Mouse (Mus musculus) midbrain, embryonic 14.5 days (tissue): ENCODE results near the gene Prkca. TPM values are rescaled to one million over a fixed set of nuclear protein-coding genes. Genes with fewer than 3 reads are reported as not detected.
A peak's percentile ranks its signal among the peaks of the same experiment; 100 is the strongest.

ENCODE experiments used
- ATAC-seq: fragments of 200-750 bp; cut with Nextera tagmentation; 2 replicates; pipeline ENCODE4 v1.8.0; 2017; ENCODE audit warnings: moderate number of reproducible peaks, moderate library complexity; ENCODE audit not compliant: low FRiP score, low TSS enrichment
- DNase-seq: peaks from one replicate; pipeline ENCODE4 v3.0.0-alpha.2; 2015
- H3K27ac ChIP-seq: fragments of 300-500 bp; sonication (generic); replicated peaks from 2 replicates; pipeline ENCODE4 v1.5.1; 2014; ENCODE audit warnings: mild to moderate bottlenecking, low read depth, low read length, moderate library complexity
- H3K27me3 ChIP-seq: fragments of 300-500 bp; sonication (generic); 2 replicates; pipeline ENCODE4 v1.6.1; 2014; ENCODE audit warnings: low read length, control low read depth, mixed read lengths; ENCODE audit not compliant: control insufficient read depth, insufficient read depth
- H3K36me3 ChIP-seq: fragments of 300-500 bp; sonication (generic); 2 replicates; pipeline ENCODE4 v1.6.1; 2014; ENCODE audit warnings: low read length, control low read depth; ENCODE audit not compliant: control insufficient read depth, insufficient read depth
- H3K4me1 ChIP-seq: fragments of 300-500 bp; sonication (generic); 2 replicates; pipeline ENCODE4 v1.6.1; 2014; ENCODE audit warnings: mild to moderate bottlenecking, antibody characterized with exemption, low read length, control low read depth; ENCODE audit not compliant: control insufficient read depth, insufficient read depth
- H3K4me2 ChIP-seq: fragments of 300-500 bp; sonication (generic); 2 replicates; pipeline ENCODE4 v1.6.1; 2014; ENCODE audit warnings: mild to moderate bottlenecking, low read length, moderate library complexity
- H3K4me3 ChIP-seq: fragments of 300-500 bp; sonication (generic); replicated peaks from 2 replicates; pipeline ENCODE4 v1.5.1; 2014; ENCODE audit warnings: low read depth, low read length
- H3K9ac ChIP-seq: fragments of 300-500 bp; sonication (generic); replicated peaks from 2 replicates; pipeline ENCODE4 v1.6.1; 2014; ENCODE audit warnings: mild to moderate bottlenecking, low read length, moderate library complexity
- H3K9me3 ChIP-seq: fragments of 300-500 bp; sonication (generic); 2 replicates; pipeline ENCODE4 v1.6.1; 2016; ENCODE audit warnings: low read length, control low read depth, mixed read lengths; ENCODE audit not compliant: control insufficient read depth
- WGBS: fragments of 180-500 bp; shearing (Covaris S2); extraction: QIAGEN DNeasy Blood & Tissue Kit; methylation state at CpG from one replicate; pipeline ENCODE4 v1.1.7; 2014; 5-methylcytosine and 5-hydroxymethylcytosine counted together
- polyA plus RNA-seq: library from polyadenylated mRNA; unstranded; fragments of >200 nt; fragmentation: Nextera tagmentation; extraction: Ambion mirVana; gene quantifications from 2 replicates; pipeline ENCODE4 v1.2.1, GENCODE M21; 2014

Prkca gene
- polyA plus RNA-seq, 1 experiment from 2014 or later: 7.6 TPM

- Histone ChIP-seq H3K27ac (no peak overlapping the region), H3K27me3 (no peaks in the 10 kb centered on the region), H3K36me3 (no peaks in the 10 kb centered on the region), H3K9ac (no peak overlapping the region), H3K4me2 (no peak overlapping the region), H3K9me3 (no peaks in the 10 kb centered on the region), H3K4me1 (peaks cover 8% of the 10 kb centered on the region; the same call in 1 of the 2 replicates), H3K4me3 (no peak overlapping the region)
- ATAC-seq (no peak), DNase-seq (no peak)
- WGBS: 87% methylated on average over 11 of the region's 11 CpGs
These were observed 129.1 kb downstream of the Prkca start for GRCm38 (mm10) chr11:108214521-108215223.

- H3K27me3 ChIP-seq: no peaks in the 10 kb centered on the region
- no peaks in the 10 kb centered on the region for H3K9me3 ChIP-seq
- no peak overlapping the region for H3K9ac ChIP-seq
- no peak for DNase-seq
- no peak overlapping the region for H3K4me2 ChIP-seq
- no peak overlapping the region for H3K27ac ChIP-seq
- 95% methylated on average over 10 of the region's 10 CpGs for WGBS
- H3K4me3 ChIP-seq: no peak overlapping the region
- ATAC-seq: no peak
- peaks cover 8% of the 10 kb centered on the region; the same call in 1 of the 2 replicates for H3K4me1 ChIP-seq
- H3K36me3 ChIP-seq: no peaks in the 10 kb centered on the region
These were observed 129.9 kb downstream of the Prkca start for GRCm38 (mm10) chr11:108213783-108214182.

GRCm38 (mm10) chr11:108212638-108213037, 131.1 kb downstream of the Prkca start:
- DNase-seq (no peak), ATAC-seq (no peak)
- Histone ChIP-seq H3K9me3 (no peaks in the 10 kb centered on the region), H3K4me1 (peaks cover 8% of the 10 kb centered on the region; the same call in 1 of the 2 replicates), H3K27me3 (no peaks in the 10 kb centered on the region), H3K27ac (no peak overlapping the region), H3K4me2 (no peak overlapping the region), H3K9ac (no peak overlapping the region), H3K4me3 (no peak overlapping the region), H3K36me3 (no peaks in the 10 kb centered on the region)
- 89% methylated on average over 5 of the region's 5 CpGs for WGBS

- WGBS: 95% methylated on average over 6 of the region's 6 CpGs
These were observed 131.7 kb downstream of the Prkca start for GRCm38 (mm10) chr11:108212030-108212429.

GRCm38 (mm10) chr11:108210749-108211148, 133.0 kb downstream of the Prkca start:
- no peak for DNase-seq
- no peaks in the 10 kb centered on the region for H3K9me3 ChIP-seq
- no peak overlapping the region for H3K4me3 ChIP-seq
- WGBS: 89% methylated on average over 7 of the region's 7 CpGs
- H3K4me2 ChIP-seq: no peak overlapping the region
- H3K27ac ChIP-seq: no peak overlapping the region
- peaks cover 4% of the 10 kb centered on the region; the same call in 1 of the 2 replicates for H3K4me1 ChIP-seq
- ATAC-seq: no peak
- no peaks in the 10 kb centered on the region for H3K27me3 ChIP-seq
- no peaks in the 10 kb centered on the region for H3K36me3 ChIP-seq
- H3K9ac ChIP-seq: no peak overlapping the region

More at GRCm38 (mm10) chr11:108212030-108212429, 131.7 kb downstream of the Prkca start:
- Histone ChIP-seq H3K4me1 (peaks cover 8% of the 10 kb centered on the region; the same call in 1 of the 2 replicates), H3K27ac (no peak overlapping the region), H3K9me3 (no peaks in the 10 kb centered on the region), H3K4me3 (no peak overlapping the region), H3K36me3 (no peaks in the 10 kb centered on the region), H3K27me3 (no peaks in the 10 kb centered on the region), H3K4me2 (no peak overlapping the region), H3K9ac (no peak overlapping the region)
- DNase-seq (no peak), ATAC-seq (no peak)

GRCm38 (mm10) chr11:108206602-108207001, 137.1 kb downstream of the Prkca start:
- peaks cover 24% of the 10 kb centered on the region for H3K4me1 ChIP-seq
- H3K36me3 ChIP-seq: no peaks in the 10 kb centered on the region
- no peaks in the 10 kb centered on the region for H3K27me3 ChIP-seq
- H3K4me2 ChIP-seq: no peak overlapping the region
- ATAC-seq (no peak), DNase-seq (no peak)
- H3K4me3 ChIP-seq: no peak overlapping the region
- 96% methylated on average over 2 of the region's 2 CpGs for WGBS
- no peak overlapping the region for H3K27ac ChIP-seq
- H3K9me3 ChIP-seq: no peaks in the 10 kb centered on the region
- H3K9ac ChIP-seq: no peak overlapping the region

- Histone ChIP-seq H3K27me3 (no peaks in the 10 kb centered on the region), H3K4me3 (no peak overlapping the region), H3K9ac (no peak overlapping the region), H3K36me3 (no peaks in the 10 kb centered on the region), H3K4me2 (no peak overlapping the region), H3K27ac (no peak overlapping the region), H3K9me3 (no peaks in the 10 kb centered on the region), H3K4me1 (peaks cover 29% of the 10 kb centered on the region)
- peak; percentile 48 for DNase-seq
- 9% methylated on average over 5 of the region's 5 CpGs for WGBS
- peak; percentile 27; the same call in 1 of the 2 replicates for ATAC-seq
These were observed 138.9 kb downstream of the Prkca start for GRCm38 (mm10) chr11:108204895-108205248.

- DNase-seq (peak; percentile 64), ATAC-seq (no peak)
- no peak overlapping the region for H3K4me3 ChIP-seq
- H3K36me3 ChIP-seq: no peaks in the 10 kb centered on the region
- no peaks in the 10 kb centered on the region for H3K9me3 ChIP-seq
- H3K27me3 ChIP-seq: no peaks in the 10 kb centered on the region
- 20% methylated on average over 7 of the region's 7 CpGs for WGBS
- H3K9ac ChIP-seq: no peak overlapping the region
- H3K4me1 ChIP-seq: peaks cover 29% of the 10 kb centered on the region
- no peak overlapping the region for H3K27ac ChIP-seq
- no peak overlapping the region for H3K4me2 ChIP-seq
These were observed 139.4 kb downstream of the Prkca start for GRCm38 (mm10) chr11:108204202-108204894.

GRCm38 (mm10) chr11:108202835-108203234, 140.9 kb downstream of the Prkca start:
- Histone ChIP-seq H3K4me2 (no peak overlapping the region), H3K9ac (no peak overlapping the region), H3K4me3 (no peak overlapping the region), H3K27ac (no peak overlapping the region), H3K27me3 (no peaks in the 10 kb centered on the region), H3K4me1 (peaks cover 29% of the 10 kb centered on the region), H3K9me3 (no peaks in the 10 kb centered on the region), H3K36me3 (no peaks in the 10 kb centered on the region)
- DNase-seq (no peak), ATAC-seq (no peak)
- WGBS: 95% methylated on average over 7 of the region's 7 CpGs
